Mouse (Mus musculus): ENCODE results near the gene Lrmda.

Gene Lrmda

GRCm38 (mm10) chr14:22440341-22440999 lies 421.0 kb downstream of the Lrmda start:
- no peak for DNase-seq

- no peak for DNase-seq
These were observed 422.4 kb downstream of the Lrmda start for GRCm38 (mm10) chr14:22441859-22442447.

GRCm38 (mm10) chr14:22442719-22443118 lies 423.2 kb downstream of the Lrmda start:
- no peak for DNase-seq

GRCm38 (mm10) chr14:22444541-22444940 lies 425.0 kb downstream of the Lrmda start:
- DNase-seq, result no peak

- DNase-seq, result no peak
These were observed 425.8 kb downstream of the Lrmda start for GRCm38 (mm10) chr14:22445161-22445821.

GRCm38 (mm10) chr14:22445841-22446570 lies 426.5 kb downstream of the Lrmda start:
- DNase-seq, result no peak

GRCm38 (mm10) chr14:22451603-22452002 lies 432.1 kb downstream of the Lrmda start:
- no peak for DNase-seq

GRCm38 (mm10) chr14:22464314-22464713 lies 444.8 kb downstream of the Lrmda start:
- no peak for DNase-seq

GRCm38 (mm10) chr14:22471041-22471440 lies 451.5 kb downstream of the Lrmda start:
- DNase-seq, result no peak

GRCm38 (mm10) chr14:22473451-22473850 lies 453.9 kb downstream of the Lrmda start:
- DNase-seq, result no peak

GRCm38 (mm10) chr14:22473991-22474390 lies 454.5 kb downstream of the Lrmda start:
- no peak for DNase-seq

- no peak for DNase-seq
These were observed 473.8 kb downstream of the Lrmda start for GRCm38 (mm10) chr14:22493326-22493725.

GRCm38 (mm10) chr14:22494290-22494689 lies 474.8 kb downstream of the Lrmda start:
- DNase-seq, result no peak

- no peak for DNase-seq
These were observed 475.4 kb downstream of the Lrmda start for GRCm38 (mm10) chr14:22494866-22495265.

- no peak for DNase-seq
These were observed 475.8 kb downstream of the Lrmda start for GRCm38 (mm10) chr14:22495286-22495685.

- DNase-seq, result no peak
These were observed 478.2 kb downstream of the Lrmda start for GRCm38 (mm10) chr14:22497636-22498131.

- DNase-seq, result no peak
These were observed 490.4 kb downstream of the Lrmda start for GRCm38 (mm10) chr14:22509747-22510530.

GRCm38 (mm10) chr14:22510531-22510785 lies 490.9 kb downstream of the Lrmda start:
- DNase-seq, result no peak

GRCm38 (mm10) chr14:22514362-22515084 lies 495.0 kb downstream of the Lrmda start:
- peak; percentile 19 for DNase-seq

GRCm38 (mm10) chr14:22530706-22531105 lies 511.2 kb downstream of the Lrmda start:
- no peak for DNase-seq

- no peak for DNase-seq
These were observed 514.0 kb downstream of the Lrmda start for GRCm38 (mm10) chr14:22533501-22533900.

Measured in right cerebral cortex, postnatal 14 days (tissue).